Mouse (Mus musculus): ENCODE measurements around the gene Limk2. TPM values are rescaled to one million over a fixed set of nuclear protein-coding genes. Genes with fewer than 3 reads are reported as not detected.

Limk2 gene
- total RNA-seq, 2 experiments from 2014 or later: 98.4 to 114 TPM

DNA sequence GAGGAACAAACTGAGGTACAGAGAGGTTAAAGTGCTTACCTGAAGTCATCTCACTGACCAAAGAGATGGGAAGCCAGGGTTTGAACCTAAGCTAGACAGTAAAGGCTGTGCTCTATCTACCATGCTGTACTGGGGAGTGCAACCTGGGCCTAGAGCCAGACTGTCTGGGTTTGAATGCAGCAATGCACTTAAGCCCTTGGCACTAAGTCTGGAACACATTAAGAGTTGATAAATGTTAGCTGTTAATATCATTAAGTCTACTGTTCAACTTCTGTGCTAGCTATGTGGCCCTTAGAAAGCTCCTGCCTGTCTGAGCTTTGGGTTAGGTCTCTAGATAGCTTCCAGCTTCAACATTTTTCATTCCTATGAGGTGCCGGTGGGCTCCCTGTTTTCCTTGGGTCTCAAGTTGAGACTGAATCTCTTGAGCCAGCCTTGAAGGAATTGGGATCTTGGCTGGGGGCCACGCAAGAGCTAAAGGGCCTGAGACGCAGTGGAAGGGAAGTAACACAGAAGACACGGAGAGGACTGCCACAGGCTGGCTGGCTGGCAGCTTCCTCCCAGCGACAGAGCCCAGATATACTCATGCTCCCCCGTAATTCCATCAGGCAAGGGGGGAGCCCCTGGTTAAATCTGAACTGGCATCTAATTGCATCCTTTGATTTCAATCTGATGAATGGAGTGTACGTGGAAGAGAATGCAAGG, 35.2 kb downstream of the Limk2 start:
- no peak for DNase-seq (ENCODE audit: low spot score in 2 of 2)

DNA sequence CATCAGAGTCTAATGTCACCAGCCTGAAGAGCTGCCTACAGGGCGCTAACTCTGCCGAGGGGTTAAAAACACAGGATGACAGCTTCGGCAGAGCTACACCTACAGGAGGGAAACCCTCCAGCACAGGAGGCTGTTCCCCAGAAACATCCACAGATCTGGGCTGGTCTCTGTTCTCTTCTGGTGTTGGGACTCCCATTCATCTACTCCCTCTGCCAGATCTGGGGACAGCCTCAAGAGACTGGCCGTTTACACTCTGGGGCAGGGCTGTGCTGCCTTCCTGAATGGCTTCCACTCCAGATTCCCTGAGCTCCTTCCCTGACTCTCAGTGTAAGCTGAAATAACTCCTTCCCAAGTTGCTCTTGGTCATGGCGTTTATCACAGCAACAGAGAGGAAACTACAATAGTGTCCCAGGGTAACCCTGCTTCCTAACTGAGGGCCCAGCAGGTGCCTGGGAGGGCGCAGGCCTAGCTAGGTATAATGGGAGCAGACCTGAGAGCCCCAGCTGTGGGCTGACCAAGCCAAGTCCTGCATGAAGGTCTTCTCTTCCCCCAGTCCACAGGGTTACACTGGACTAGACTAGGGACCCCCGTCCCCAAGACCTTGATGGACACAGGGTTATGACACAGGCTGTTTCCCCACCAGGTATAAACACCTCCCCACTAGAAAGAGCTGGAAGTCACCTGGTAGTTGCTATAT, 37.2 kb downstream of the Limk2 start:
- no peak for DNase-seq (ENCODE audit: low spot score in 2 of 2)

DNA sequence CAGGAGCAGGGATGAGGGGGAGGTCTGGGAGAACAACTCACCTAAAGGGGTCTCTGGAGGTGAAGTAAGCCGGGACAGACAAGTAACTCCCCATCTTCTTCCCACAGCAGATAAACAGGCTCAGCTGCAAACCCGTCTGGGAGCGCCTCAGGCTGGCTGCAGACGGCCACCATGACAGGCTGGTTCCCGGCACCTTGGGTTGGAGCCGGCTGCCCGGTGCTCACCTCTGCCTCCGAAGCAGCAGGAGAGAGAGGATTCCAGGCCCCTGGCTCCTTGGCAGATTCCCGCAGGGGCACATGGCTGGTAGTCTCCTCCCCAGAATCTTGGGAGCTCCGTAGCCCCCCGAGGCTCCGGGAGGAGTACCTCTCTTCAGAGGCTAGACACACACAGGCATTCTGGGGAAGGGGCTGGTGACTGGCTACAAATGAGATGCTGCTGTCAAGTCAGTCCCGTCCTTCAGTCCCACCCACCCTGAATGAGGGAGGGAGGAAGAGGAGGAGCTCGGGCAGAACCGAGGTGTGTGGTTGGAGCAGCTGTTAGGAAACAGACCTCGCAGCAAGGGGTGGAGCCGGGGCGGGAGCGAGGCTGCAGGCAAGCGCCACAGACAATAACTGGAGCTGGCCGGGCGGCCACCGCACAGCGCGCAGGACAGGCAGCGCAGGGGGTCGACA, 37.9 kb downstream of the Limk2 start:
- DNase-seq (ENCODE audit: low spot score in 2 of 2): peak; percentile 74 to 84

DNA sequence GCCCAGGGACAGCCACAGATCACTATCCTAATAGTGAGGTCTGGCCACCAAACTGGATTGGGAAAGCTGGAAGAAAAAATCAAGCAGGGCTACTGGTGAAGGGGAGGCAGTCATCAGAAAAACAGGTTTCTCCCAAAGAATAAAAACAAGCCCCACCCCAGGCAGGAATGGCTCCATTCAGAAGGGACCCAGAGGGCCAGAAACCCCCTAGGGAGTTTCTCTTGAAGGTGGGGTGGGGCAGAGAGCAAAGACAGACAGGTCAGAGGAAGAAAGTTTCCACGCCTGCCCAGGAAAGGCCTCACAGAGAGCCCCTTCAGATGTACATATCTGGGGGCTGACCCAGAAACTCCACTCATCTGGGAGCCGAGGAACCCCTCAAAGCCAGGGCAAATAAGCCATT, 38.8 kb downstream of the Limk2 start:
- no peak for DNase-seq (ENCODE audit: low spot score in 2 of 2)

DNA sequence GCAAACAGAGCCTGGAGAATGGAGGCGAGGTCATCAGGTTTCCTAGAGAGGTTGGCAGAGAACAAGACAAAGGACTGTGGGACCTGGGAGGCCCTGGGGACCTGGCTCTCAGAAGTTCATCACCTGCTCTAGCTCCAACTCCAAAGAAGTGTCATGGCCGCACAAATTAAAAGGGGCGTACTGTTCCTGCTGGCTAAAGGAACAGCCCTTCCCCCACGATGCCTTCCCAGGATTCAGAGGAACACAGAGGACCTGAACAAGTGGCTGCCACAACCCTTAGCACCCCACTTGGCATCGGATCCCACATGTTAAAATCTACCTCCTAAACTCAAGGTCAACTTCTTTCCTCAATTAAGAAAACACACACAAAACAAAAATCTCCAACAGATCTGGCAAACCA, 39.5 kb downstream of the Limk2 start:
- DNase-seq (ENCODE audit: low spot score in 2 of 2): no peak

DNA sequence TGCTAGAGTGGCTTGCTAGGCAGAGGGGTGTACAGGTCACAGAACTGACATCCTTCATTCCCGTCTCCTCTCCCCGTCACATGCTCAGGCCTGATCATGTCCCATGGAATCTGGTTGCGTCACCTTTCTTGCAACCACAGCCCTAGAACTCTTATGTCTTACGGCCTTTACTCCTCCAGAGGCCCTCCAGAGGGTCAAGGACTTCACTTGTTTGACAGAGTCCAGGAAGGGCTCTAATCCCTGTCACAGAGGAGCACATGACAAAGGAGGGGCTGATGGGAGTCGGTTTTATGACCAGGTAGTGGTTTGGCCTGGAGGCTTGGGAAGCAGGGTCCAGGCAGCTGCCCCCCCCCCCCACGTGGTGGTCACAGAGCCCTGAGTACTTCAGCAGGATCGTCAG, 40.0 kb downstream of the Limk2 start:
- no peak for DNase-seq (ENCODE audit: low spot score in 2 of 2)

DNA sequence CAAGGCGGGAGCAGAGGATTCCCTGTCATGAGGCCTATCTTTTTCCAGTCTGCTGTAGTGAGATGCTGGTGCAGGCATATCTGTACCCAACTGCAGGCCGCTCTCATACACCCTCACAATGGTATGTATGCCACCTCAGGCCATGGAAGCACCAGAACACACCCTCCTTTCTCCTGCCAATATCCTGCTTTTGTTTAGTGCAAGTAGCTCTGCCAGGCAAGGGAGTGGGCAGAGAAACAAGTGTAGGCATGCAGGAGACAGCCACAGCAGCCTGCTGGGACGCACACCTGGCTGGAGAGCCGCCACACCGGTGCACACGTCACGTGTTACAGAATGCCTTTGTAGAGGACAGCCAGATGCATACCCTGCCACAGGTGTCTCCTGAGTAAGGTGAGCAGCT, 42.6 kb downstream of the Limk2 start:
- no peak for DNase-seq (ENCODE audit: low spot score in 2 of 2)

DNA sequence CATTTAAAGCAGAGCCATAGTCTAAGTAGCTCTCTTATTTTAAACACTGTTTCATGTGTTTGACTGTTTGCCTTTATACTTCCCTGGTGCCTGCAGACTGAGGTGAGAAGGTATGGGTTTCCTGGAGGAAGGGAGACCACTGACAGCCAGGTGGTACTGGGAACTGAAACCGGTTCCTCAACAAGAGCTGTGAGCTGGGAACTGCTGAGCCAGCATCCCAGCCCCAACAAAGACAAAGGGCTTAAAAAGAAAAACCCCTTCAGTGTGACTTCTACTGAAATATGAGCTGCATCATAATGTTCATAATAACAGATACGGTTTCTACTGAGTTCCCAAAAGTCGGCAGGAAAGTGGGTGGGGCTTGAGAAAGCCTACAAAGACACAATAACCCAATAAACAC, 46.1 kb downstream of the Limk2 start:
- DNase-seq (ENCODE audit: low spot score in 2 of 2): no peak

DNA sequence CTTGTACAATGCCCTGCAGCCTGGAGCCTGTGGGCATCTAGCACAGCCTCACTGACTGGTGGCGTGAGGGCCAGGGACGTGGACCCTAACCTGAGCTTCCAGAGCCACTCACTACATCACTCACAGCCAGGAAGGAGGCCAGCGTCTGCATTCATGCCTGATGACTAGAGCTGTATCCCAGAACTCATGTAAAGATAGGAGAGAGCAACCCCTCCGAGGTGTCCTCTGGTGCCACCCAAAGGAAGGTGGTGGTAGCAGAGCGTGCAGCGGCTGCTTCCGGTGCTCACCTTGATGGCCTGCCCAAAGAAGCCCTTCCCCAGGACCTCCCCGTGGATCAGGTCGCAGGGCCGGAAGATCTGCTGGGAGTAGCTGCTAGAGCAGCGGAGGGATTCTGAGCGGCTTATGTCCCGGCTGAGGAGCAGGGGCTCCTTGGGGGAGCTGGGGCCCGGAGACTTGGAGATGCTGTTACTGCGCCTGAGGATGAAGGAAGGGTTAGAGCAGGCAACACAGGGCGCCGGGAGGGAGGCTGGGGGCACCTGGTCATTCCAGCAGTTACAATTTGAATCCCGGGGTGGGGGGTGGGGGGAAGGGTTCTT, 55.9 kb downstream of the Limk2 start:
- no peak for DNase-seq (ENCODE audit: low spot score in 2 of 2)

DNA sequence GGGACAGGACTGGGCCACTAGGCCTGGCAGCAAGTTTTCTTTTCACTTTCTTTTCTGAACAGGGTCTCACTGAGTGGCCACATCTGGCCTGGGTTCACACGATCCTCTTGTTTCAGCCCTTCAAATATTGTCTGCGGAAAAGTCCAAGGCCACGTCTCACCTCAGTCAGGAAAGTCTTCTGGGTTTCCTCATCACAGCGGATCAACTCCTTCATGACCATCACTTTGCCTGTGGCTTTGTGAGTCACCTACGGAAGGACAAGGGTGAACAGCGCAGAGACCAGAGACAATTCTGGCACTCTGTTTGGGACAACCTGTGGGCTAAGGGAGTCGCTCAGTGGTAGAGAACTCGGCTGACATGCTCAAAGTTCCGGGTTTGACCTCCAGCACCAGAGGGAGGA, 56.9 kb downstream of the Limk2 start:
- no peak for DNase-seq (ENCODE audit: low spot score in 2 of 2)

DNA sequence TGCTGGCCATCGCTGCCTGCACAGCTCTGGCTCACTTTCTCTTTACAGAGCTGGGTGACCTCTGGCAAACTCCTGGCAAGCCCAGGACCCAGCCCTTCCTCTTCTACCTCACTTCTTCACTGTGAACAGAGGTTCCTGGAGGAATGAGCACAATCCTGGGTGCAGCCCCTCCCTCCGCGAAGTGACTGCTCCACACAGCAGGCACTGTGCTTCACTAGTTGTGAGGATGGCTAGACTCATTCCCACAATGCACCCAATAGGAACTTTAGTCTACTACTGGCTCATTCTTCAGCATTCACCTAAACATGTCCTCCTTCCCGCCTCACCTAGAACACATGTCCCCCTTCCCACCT, 59.7 kb downstream of the Limk2 start:
- DNase-seq (ENCODE audit: low spot score in 2 of 2): no peak

DNA sequence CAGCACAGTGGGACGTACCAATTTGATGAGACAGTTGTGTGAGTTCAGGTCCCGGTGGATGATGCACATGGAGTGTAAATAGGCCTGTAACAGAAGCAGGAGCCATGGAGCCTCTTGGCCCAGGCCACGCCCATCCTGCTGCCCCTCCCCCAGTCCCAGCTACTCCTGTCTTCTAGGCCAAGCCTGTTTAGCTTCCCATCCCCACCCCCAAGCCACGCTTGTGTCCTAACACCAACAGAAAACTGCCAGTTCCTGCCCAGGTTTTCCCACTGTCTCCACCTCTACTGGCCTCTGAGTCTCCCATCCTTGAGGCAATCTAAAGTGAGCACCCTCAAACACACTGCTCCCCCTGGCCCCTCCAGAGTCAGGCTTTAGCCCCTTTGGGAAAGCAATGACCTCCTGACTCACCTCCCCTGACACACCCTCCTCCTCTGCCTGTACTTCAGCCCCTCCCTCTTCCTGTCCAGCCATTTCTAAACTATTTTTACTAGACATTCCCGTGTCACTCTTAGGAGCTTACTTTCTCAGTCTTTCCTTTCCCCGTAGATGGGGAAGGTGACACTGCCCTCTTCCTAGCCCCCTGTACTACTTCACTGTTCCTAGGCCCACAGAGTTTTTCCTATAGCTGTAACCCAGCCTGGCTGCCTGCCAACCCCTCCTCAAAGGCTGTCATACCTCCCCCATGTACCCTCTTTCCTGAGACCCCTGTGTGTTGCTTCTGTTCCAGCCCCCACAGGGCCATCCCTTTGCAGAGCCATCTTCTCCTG, 60.2 kb downstream of the Limk2 start:
- no peak for DNase-seq (ENCODE audit: low spot score in 2 of 2)

DNA sequence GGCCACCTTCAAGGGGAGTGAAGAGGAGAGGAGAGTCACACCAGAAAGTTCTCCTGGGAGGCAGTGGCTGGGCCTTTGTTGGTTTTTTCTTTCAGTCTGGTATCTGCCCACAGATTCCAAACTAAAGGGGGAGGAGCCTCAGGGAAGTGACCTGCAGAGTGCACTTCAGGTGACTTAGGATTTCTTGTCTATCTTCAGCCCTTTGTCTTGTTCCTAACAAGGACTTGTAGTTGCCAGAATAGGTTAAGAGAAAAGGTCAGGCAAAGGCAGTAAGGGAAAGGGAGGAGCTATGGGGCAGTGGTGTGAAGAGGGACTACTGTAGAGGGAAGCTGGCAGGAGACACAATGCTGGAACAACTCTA, 61.2 kb downstream of the Limk2 start:
- no peak for DNase-seq (ENCODE audit: low spot score in 2 of 2)

DNA sequence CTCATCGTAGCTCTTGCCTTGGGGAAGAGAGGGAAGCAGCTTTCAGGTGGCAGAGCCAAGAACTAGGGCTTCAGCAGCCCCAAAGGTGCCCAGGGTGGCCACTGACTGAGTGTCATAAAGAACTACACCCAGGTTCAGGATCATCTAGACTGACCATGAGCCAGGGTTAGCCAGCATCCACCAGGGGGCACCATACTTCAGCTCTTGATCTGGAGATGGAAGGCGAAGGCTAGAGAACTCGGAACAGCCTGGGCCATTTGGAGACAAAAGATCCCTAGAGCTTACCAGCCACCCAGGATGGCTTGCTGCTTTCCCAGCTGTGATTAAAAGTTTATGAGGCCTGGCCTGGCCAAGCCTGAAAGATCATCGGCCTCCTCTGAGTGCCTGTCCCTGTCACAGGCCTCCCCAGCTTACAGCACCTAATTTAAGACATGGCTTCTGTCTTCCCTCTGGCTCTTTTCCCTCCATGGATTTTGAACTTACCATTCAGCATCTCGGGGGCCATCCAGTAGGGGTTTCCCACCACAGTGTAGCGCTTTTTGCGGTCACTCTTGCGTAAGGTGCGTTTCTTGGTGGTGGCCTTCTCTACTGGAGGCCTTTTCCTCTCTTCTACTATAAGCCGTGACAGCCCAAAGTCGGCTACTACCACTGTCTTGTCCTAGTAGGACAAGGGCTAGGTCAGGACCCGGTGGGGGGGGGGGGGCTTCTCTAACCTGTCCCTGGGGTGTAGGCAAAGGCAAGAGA, 61.7 kb downstream of the Limk2 start:
- peak; percentile 84 to 89 for DNase-seq (ENCODE audit: low spot score in 2 of 2)

DNA sequence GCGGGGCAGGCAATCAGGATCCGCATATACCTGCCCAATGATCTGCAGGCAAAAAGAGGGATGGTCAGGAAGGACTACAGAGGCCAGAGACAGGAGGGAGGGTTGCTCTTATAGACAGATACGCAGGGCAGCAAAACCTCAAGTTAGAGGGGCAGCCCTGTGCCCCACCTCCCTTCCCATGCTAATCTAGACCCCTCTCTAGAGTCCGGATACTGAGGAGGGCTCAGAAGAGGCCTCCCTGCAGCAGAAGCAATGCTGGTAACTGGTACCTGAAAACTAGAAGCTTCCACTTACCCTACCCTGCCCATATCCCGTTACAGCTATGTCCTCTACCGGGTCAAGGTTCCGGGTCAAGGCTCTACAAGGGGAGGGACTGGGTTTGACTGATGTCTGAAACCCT, 62.6 kb downstream of the Limk2 start:
- no peak for DNase-seq (ENCODE audit: low spot score in 2 of 2)

DNA sequence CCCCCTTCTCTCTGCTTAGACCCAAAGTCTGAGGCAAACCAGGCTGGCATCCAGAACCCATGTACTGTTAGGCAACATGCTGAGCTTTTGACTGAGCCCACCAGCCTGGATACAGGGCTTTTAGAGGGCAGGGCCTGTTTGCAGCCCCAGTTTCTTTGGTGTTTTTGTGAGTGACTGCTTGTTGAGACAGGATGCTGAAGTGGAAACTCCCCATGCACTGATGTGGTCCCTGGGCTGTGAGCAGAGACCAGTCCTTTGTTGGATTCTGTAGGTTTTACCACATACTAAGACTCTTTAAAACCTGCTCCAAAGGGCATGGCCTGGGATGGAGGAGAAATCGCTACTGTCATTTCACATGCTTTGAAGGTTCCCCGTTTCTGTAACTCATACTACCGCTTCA, 64.1 kb downstream of the Limk2 start:
- DNase-seq (ENCODE audit: low spot score in 2 of 2): no peak

DNA sequence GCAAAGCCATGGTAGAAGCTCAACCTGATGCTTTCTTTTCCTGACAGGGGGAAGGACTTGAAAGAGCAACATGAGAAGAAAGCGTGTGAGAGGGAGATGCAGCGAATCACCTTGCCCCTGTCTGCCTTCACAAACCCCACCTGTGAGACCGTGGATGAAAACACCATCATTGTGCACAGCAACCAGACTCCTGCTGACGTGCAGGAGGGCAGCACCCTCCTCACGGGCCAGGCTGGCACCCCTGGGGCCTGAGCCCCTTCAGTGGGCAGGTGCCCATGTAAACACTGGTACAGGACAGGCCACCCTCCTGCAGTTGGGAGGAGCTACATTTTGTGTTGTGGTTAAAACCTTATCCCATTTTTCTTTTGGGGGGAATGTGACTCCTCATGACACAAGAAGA, 67.5 kb downstream of the Limk2 start:
- DNase-seq (ENCODE audit: low spot score in 2 of 2): no peak

DNA sequence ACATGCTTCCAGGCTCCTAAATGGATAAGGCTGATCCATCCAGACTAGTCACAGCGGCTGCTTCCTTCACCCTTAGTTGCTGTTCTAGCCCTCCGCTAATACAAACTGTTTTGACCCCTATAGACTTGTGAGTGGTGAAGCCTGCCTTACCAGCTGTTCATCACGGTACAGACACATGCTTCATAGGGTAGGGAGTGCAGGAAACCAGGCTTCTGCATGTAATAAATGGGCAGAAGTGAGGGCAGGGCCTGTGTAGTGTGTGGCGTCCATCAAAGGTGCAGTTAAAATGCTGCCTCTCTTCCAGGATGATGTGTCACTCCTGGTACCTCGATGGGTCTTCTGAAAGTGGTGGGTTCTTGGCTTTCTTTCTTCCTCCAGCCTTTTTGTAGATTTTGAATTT, 71.0 kb downstream of the Limk2 start:
- no peak for DNase-seq (ENCODE audit: low spot score in 2 of 2)

DNA sequence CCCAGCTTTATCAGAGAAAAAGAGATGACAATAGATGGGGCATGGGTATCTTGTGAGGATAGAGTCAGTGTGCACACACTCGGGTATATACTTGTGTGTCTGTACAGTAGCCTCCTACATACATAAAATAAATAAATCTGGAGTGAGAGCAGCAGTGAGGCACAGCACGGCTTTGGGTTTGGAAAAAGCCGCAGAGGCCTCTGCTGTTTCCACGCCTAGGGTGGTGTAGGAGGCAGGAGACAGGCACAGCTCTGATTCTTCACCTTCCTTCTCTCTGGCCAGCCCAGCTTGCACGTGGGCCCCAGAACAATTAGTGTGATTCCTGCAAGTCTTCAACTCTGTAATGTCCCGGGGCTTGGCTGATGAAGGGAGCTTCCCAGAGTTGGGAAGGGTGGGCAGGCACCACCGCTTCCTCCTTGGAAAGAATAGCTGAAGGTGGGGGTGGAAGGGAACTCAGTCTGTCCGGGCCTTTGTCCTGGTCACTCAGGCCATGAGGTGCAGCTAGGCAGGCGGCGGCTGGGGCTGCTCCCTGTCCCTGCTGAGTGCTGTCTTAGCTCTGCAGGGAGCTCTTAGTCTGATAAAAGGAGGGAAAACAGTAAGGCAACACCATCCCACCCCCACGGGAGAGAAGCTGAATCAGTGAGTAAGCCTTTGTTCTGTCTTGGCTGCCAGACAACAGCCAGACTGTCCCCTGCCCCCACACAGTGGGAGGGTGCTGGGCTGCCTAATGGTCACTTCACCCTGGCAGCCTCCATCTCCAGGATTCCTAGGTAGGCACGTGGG, 71.6 kb downstream of the Limk2 start:
- peak; percentile 76 to 81 for DNase-seq (ENCODE audit: low spot score in 2 of 2)

DNA sequence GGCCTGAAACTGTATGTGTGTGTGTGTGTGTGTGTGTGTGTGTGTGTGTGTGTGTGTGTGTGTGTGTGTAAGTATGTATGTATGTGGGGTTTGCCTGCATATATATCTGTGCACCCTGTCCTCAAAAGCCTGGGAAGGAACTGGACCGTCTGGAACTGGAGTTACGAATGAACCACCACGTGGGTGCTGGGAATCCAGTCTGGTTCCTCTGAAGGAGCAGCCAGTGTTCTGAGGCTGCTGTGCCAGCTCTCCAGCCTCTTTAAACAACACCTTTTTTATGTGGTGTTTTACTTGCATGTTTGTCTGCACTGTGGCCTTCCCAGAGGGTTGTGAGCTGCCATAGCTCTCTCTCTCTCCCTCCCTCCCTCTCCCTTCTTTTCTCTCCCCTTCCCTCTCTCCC, 72.4 kb downstream of the Limk2 start:
- no peak for DNase-seq (ENCODE audit: low spot score in 2 of 2)

Measured in left cerebral cortex, adult 18-20 months (tissue).